Mouse (Mus musculus): ENCODE measurements around the gene Cbx5. TPM values are rescaled to one million over a fixed set of nuclear protein-coding genes. Genes with fewer than 3 reads are reported as not detected.

The Cbx5 gene
- polyA plus RNA-seq, 1 experiment from 2014 or later = 40.6 TPM

DNA sequence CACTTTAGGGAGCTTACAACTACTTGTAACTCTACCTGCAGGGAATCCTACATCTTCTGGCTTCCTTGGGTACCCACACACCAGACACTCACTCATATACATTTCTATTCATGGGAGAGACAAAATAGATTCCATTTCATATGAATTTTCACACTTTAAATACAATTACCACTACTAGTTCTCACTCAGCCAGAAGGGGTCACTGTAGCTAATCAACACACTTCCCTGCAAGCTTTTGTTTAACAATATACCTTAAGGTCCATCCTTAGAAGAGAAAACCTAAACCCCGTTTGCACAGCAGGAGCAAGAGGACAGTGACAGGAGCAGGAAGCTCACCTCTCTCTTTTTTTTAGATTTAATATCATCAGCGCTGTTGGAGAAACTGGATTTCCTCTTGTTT is 34.5 kb downstream of the Cbx5 start:
- H3K4me2 ChIP-seq (ENCODE audit: low read depth, low read length) = no peak overlapping the region
- H3K36me3 ChIP-seq (ENCODE audit: control insufficient read depth, insufficient read depth) = peaks cover 34% of the 10 kb centered on the region
- no peak overlapping the region for H3K27ac ChIP-seq (ENCODE audit: low read length)
- H3K9ac ChIP-seq (ENCODE audit: low read depth, low read length) = no peak overlapping the region
- H3K4me3 ChIP-seq (ENCODE audit: low read depth, low read length) = no peak overlapping the region
- ATAC-seq (ENCODE audit: low read depth) = no peak
- H3K4me1 ChIP-seq (ENCODE audit: control insufficient read depth, low read depth, low read length) = no peaks in the 10 kb centered on the region
- no peaks in the 10 kb centered on the region for H3K27me3 ChIP-seq (ENCODE audit: control insufficient read depth, insufficient read depth, low read depth, low read length)
- no peaks in the 10 kb centered on the region for H3K9me3 ChIP-seq (replicated peaks; ENCODE audit: control insufficient read depth, low read length)
- 73% methylated on average over 2 of the region's 2 CpGs for WGBS (ENCODE audit: insufficient replicate concordance)

DNA sequence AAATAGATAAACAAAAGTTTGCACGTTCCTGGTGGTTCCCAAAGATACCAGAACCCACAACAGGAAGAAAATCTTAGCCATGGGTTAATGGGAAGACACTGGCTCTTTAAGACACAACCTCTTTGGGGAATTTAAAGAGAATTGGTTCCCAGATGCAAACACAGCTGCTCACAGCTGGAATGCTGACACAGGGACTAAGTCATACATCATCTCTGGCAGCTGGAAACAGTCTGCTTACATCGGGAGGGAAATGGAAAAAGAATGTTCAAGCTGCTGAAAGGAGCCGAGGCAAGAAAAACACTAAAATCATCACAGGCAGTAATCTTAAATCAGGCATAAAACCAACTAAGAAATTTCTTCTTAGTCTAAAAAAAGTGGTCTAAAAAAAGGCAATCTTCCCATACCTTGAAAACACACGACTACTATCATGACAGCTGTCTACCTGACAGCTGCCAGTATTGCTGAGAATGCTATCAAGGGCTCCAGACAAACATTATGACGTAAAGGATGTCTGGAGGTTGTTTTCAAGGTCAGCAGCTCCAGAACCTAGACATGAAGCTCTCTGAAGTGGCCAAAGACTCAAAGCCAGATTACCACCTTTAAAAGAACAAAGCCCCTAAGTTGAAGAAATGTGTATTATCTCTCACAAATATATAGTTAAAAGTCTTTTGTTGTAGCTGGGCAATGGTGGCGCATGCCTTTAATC is 37.4 kb downstream of the Cbx5 start:
- no peak overlapping the region for H3K9ac ChIP-seq (ENCODE audit: low read depth, low read length)
- 69% methylated on average over 6 of the region's 6 CpGs for WGBS (ENCODE audit: insufficient replicate concordance)
- no peaks in the 10 kb centered on the region for H3K4me1 ChIP-seq (ENCODE audit: control insufficient read depth, low read depth, low read length)
- no peak overlapping the region for H3K27ac ChIP-seq (ENCODE audit: low read length)
- H3K9me3 ChIP-seq (replicated peaks; ENCODE audit: control insufficient read depth, low read length) = no peaks in the 10 kb centered on the region
- peaks cover 51% of the 10 kb centered on the region for H3K36me3 ChIP-seq (ENCODE audit: control insufficient read depth, insufficient read depth)
- no peaks in the 10 kb centered on the region for H3K27me3 ChIP-seq (ENCODE audit: control insufficient read depth, insufficient read depth, low read depth, low read length)
- no peak overlapping the region for H3K4me2 ChIP-seq (ENCODE audit: low read depth, low read length)
- no peak for ATAC-seq (ENCODE audit: low read depth)
- H3K4me3 ChIP-seq (ENCODE audit: low read depth, low read length) = no peak overlapping the region

DNA sequence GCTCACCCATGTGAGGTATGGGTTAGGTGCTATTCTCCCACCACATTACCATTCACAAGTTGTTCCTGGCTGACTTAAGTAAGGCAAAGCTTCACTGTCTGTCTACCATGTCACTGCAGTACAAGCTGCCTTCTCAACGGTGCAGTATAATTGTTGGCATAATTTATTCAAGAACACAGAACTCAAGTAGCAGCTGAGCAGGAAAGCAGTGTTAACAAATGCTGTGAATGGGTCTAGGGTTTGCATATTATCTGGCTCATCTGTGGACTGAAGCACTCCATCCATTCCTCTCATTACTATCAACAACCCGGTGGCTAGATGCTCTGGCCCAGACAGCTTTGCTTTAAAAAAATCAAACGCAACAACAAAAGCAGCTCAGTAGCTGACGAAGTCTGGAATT is 41.8 kb downstream of the Cbx5 start:
- WGBS (ENCODE audit: insufficient replicate concordance) = 83% methylated on average over 4 of the region's 4 CpGs
- Histone ChIP-seq H3K4me2 (ENCODE audit: low read depth, low read length) (no peak overlapping the region), H3K36me3 (ENCODE audit: control insufficient read depth, insufficient read depth) (peaks cover 49% of the 10 kb centered on the region), H3K4me3 (ENCODE audit: low read depth, low read length) (no peak overlapping the region), H3K4me1 (ENCODE audit: control insufficient read depth, low read depth, low read length) (no peaks in the 10 kb centered on the region), H3K27me3 (ENCODE audit: control insufficient read depth, insufficient read depth, low read depth, low read length) (no peaks in the 10 kb centered on the region), H3K9ac (ENCODE audit: low read depth, low read length) (no peak overlapping the region), H3K9me3 (replicated peaks; ENCODE audit: control insufficient read depth, low read length) (no peaks in the 10 kb centered on the region), H3K27ac (ENCODE audit: low read length) (no peak overlapping the region)
- ATAC-seq (ENCODE audit: low read depth) = no peak

DNA sequence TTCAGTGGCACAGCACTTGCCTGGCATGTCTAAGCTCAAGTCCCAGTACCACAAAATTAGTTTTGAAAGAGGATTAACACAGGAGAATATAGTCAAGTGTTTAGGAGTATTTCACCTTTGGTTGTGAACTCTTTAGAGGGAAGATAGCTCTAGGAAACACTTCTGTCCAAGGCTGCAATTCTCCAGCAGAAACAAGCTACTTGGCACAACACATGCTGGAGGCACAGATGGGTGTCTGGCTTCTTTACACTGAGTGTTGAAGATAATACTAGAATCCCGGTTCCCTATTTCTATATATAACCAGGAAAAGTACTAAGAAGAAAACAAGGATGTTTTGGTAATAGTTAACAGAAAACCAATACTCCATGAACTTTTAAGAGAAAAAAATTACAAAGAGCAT is 42.8 kb downstream of the Cbx5 start:
- Histone ChIP-seq H3K27ac (ENCODE audit: low read length) (no peak overlapping the region), H3K9me3 (replicated peaks; ENCODE audit: control insufficient read depth, low read length) (no peaks in the 10 kb centered on the region), H3K36me3 (ENCODE audit: control insufficient read depth, insufficient read depth) (peaks cover 52% of the 10 kb centered on the region), H3K4me1 (ENCODE audit: control insufficient read depth, low read depth, low read length) (no peaks in the 10 kb centered on the region), H3K4me3 (ENCODE audit: low read depth, low read length) (no peak overlapping the region), H3K4me2 (ENCODE audit: low read depth, low read length) (no peak overlapping the region), H3K9ac (ENCODE audit: low read depth, low read length) (no peak overlapping the region), H3K27me3 (ENCODE audit: control insufficient read depth, insufficient read depth, low read depth, low read length) (no peaks in the 10 kb centered on the region)
- ATAC-seq (ENCODE audit: low read depth) = no peak
- WGBS (ENCODE audit: insufficient replicate concordance) = 86% methylated on average over 1 of the region's 1 CpGs

DNA sequence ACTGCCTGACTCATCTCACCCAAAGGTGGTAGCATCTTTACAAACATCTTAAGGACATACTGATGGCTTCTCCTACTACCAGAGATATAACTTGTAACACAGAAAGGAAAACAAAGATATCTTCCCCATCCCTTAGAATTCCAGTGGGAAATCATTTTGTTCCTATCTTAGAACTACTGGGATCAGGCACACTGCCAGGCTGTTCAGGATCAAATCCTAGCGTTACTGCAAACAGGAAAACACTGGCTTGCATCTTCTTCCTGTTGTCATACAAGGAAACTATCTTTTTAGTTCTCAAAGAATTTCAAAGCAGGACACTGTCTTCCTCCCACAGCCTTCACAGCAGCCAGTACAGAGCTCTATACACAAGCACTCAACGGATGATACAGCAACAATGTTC is 46.0 kb downstream of the Cbx5 start:
- no peaks in the 10 kb centered on the region for H3K27me3 ChIP-seq (ENCODE audit: control insufficient read depth, insufficient read depth, low read depth, low read length)
- peaks cover 42% of the 10 kb centered on the region for H3K36me3 ChIP-seq (ENCODE audit: control insufficient read depth, insufficient read depth)
- H3K4me3 ChIP-seq (ENCODE audit: low read depth, low read length) = no peak overlapping the region
- H3K9ac ChIP-seq (ENCODE audit: low read depth, low read length) = no peak overlapping the region
- no peak overlapping the region for H3K27ac ChIP-seq (ENCODE audit: low read length)
- 66% methylated on average over 2 of the region's 2 CpGs for WGBS (ENCODE audit: insufficient replicate concordance)
- no peaks in the 10 kb centered on the region for H3K4me1 ChIP-seq (ENCODE audit: control insufficient read depth, low read depth, low read length)
- H3K9me3 ChIP-seq (replicated peaks; ENCODE audit: control insufficient read depth, low read length) = no peaks in the 10 kb centered on the region
- ATAC-seq (ENCODE audit: low read depth) = no peak
- H3K4me2 ChIP-seq (ENCODE audit: low read depth, low read length) = no peak overlapping the region

DNA sequence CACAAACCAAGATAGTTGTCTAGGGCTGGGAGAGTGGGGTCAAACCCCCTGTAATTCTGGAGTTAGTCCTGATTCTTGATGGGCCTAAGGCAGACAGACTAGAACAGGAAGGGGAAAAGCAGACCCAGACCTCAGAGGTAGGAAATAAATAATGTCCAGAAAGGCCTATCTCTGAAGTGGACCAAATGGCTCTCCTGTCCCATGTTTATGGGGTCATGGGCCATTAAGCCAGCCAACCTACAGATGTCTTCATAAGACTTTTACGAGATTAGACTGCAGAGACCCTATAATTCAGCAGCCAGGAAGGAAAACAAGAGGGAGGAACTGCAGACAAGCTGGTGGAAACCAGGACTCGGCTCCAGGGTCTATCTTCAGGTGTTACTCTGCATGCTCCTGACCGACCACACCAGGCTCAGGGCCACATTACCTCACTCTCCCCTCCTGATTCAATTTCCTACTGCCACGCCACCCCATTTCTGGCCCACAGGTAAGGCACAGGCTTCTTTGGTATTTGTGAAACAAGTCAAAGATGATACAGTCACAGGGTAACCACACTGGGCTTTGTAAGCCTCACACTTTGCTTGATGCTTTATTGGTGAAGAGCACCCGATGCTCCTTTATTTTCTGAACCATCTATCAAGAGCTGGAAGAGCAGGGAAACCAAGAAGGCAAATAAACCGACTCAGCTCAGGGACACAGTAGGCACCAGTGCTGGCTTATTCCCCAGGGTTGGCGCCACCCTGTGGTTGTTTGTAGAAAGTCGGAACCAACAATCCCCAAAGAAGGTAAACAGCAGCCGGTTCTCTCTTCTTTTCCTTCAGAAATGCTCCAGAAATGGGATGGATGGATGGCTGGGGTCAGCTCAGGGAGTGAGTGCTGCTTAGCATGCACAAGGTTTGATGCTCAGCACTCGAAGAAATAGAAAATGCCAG is 48.8 kb downstream of the Cbx5 start:
- Histone ChIP-seq H3K27me3 (ENCODE audit: control insufficient read depth, insufficient read depth, low read depth, low read length) (no peaks in the 10 kb centered on the region), H3K9ac (ENCODE audit: low read depth, low read length) (no peak overlapping the region), H3K27ac (ENCODE audit: low read length) (no peak overlapping the region), H3K9me3 (replicated peaks; ENCODE audit: control insufficient read depth, low read length) (no peaks in the 10 kb centered on the region), H3K36me3 (ENCODE audit: control insufficient read depth, insufficient read depth) (peaks cover 22% of the 10 kb centered on the region), H3K4me1 (ENCODE audit: control insufficient read depth, low read depth, low read length) (no peaks in the 10 kb centered on the region), H3K4me3 (ENCODE audit: low read depth, low read length) (no peak overlapping the region), H3K4me2 (ENCODE audit: low read depth, low read length) (no peak overlapping the region)
- no peak for ATAC-seq (ENCODE audit: low read depth)
- WGBS (ENCODE audit: insufficient replicate concordance) = 58% methylated on average over 10 of the region's 10 CpGs

DNA sequence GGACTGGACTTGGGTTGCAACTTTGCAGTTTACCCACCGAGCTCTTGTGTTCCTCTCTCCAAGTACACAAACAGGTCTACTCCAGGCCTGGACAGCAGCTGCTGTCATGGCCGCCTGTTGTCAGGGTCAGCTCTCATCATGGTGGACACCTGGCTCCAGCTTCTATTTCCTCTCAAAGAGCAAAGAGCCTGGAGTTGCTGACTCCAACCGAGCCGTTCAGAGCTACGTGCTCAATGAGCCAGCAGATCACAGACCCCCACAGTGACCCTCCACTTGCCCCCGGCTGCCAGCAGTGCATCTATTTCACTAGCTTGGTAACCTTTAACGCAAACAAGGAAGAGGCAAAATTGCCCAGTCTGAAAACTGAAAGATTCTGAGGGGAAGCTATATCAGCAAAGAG is 49.5 kb downstream of the Cbx5 start:
- H3K4me2 ChIP-seq (ENCODE audit: low read depth, low read length) = no peak overlapping the region
- H3K4me3 ChIP-seq (ENCODE audit: low read depth, low read length) = no peak overlapping the region
- ATAC-seq (ENCODE audit: low read depth) = no peak
- no peaks in the 10 kb centered on the region for H3K9me3 ChIP-seq (replicated peaks; ENCODE audit: control insufficient read depth, low read length)
- peaks cover 16% of the 10 kb centered on the region for H3K36me3 ChIP-seq (ENCODE audit: control insufficient read depth, insufficient read depth)
- no peak overlapping the region for H3K9ac ChIP-seq (ENCODE audit: low read depth, low read length)
- no peaks in the 10 kb centered on the region for H3K27me3 ChIP-seq (ENCODE audit: control insufficient read depth, insufficient read depth, low read depth, low read length)
- H3K4me1 ChIP-seq (ENCODE audit: control insufficient read depth, low read depth, low read length) = no peaks in the 10 kb centered on the region
- WGBS (ENCODE audit: insufficient replicate concordance) = 83% methylated on average over 7 of the region's 7 CpGs
- no peak overlapping the region for H3K27ac ChIP-seq (ENCODE audit: low read length)

DNA sequence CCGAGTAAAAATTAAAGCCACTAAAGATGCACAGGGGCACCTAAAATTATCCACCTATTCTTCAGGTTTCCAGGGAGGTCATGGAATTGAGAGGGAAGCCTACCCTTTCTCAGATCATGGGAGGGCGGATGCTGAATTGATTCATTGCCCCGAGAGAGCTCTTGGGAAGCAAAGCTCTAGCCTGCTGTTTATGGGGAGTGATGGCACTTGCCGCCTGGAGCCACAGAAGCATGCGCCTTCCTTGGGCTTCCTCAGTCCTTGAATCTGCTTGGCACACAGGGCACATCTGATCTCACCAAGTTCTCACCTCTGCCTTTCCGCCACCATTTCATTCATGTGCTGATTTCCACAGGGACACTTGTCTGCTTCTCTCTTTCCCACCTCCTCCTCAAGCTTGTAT is 51.8 kb downstream of the Cbx5 start:
- Histone ChIP-seq H3K27ac (ENCODE audit: low read length) (no peak overlapping the region), H3K9ac (ENCODE audit: low read depth, low read length) (no peak overlapping the region), H3K4me3 (ENCODE audit: low read depth, low read length) (no peak overlapping the region), H3K4me2 (ENCODE audit: low read depth, low read length) (no peak overlapping the region), H3K36me3 (ENCODE audit: control insufficient read depth, insufficient read depth) (peaks cover 8% of the 10 kb centered on the region), H3K4me1 (ENCODE audit: control insufficient read depth, low read depth, low read length) (peaks cover 10% of the 10 kb centered on the region), H3K9me3 (replicated peaks; ENCODE audit: control insufficient read depth, low read length) (no peaks in the 10 kb centered on the region), H3K27me3 (ENCODE audit: control insufficient read depth, insufficient read depth, low read depth, low read length) (peaks cover 16% of the 10 kb centered on the region)
- 76% methylated on average over 6 of the region's 6 CpGs for WGBS (ENCODE audit: insufficient replicate concordance)
- no peak for ATAC-seq (ENCODE audit: low read depth)
